Mouse (Mus musculus) neural tube, embryonic 14.5 days (tissue): ENCODE measurements around the gene Dpp9. TPM values are rescaled to one million over a fixed set of nuclear protein-coding genes. Genes with fewer than 3 reads are reported as not detected.

Experiments used
- ATAC-seq: fragments of 200-750 bp; cut with Nextera tagmentation; 2 replicates; pipeline ENCODE4 v1.8.0; 2017; ENCODE audit warnings: low read depth, mild to moderate bottlenecking, moderate TSS enrichment, moderate library complexity
- H3K27ac ChIP-seq: fragments of 300-500 bp; sonication (generic); 2 replicates; pipeline ENCODE4 v1.5.1; 2014; ENCODE audit warnings: low read depth, mild to moderate bottlenecking, control low read depth, low read length, moderate library complexity, mixed read lengths
- H3K27me3 ChIP-seq: fragments of 300-500 bp; sonication (generic); 2 replicates; pipeline ENCODE4 v1.6.1; 2014; ENCODE audit warnings: low read length; ENCODE audit not compliant: control insufficient read depth, insufficient read depth
- H3K36me3 ChIP-seq: fragments of 300-500 bp; sonication (generic); 2 replicates; pipeline ENCODE4 v1.6.1; 2014; ENCODE audit warnings: low read length, mixed read lengths; ENCODE audit not compliant: control insufficient read depth, insufficient read depth
- H3K4me1 ChIP-seq: fragments of 300-500 bp; sonication (generic); 2 replicates; pipeline ENCODE4 v1.6.1; 2014; ENCODE audit warnings: low read length; ENCODE audit not compliant: control insufficient read depth, insufficient read depth
- H3K4me2 ChIP-seq: fragments of 300-500 bp; sonication (generic); 2 replicates; pipeline ENCODE4 v1.6.1; 2014; ENCODE audit warnings: mild to moderate bottlenecking, low read depth, low read length, control low read depth
- H3K4me3 ChIP-seq: fragments of 300-500 bp; sonication (generic); 2 replicates; pipeline ENCODE4 v1.5.1; 2014; ENCODE audit warnings: low read depth, low read length, control low read depth, mixed read lengths
- H3K9ac ChIP-seq: fragments of 300-500 bp; sonication (generic); replicated peaks from 2 replicates; pipeline ENCODE4 v1.6.1; 2014; ENCODE audit warnings: low read depth, mild to moderate bottlenecking, control low read depth, low read length, mixed read lengths
- H3K9me3 ChIP-seq: fragments of 300-500 bp; sonication (generic); 2 replicates; pipeline ENCODE4 v1.6.1; 2016; ENCODE audit warnings: low read length; ENCODE audit not compliant: control insufficient read depth
- WGBS: fragments of 180-500 bp; shearing (Covaris S2); extraction: QIAGEN DNeasy Blood & Tissue Kit; methylation state at CpG from one replicate; pipeline ENCODE4 v1.1.7; 2014; 5-methylcytosine and 5-hydroxymethylcytosine counted together
- polyA plus RNA-seq: library from polyadenylated mRNA; unstranded; fragments of >200 nt; fragmentation: Nextera tagmentation; extraction: Ambion mirVana; gene quantifications from 2 replicates; pipeline ENCODE4 v1.2.1, GENCODE M21; 2014

The Dpp9 gene
- polyA plus RNA-seq, 1 experiment from 2014 or later: 21.0 TPM

DNA sequence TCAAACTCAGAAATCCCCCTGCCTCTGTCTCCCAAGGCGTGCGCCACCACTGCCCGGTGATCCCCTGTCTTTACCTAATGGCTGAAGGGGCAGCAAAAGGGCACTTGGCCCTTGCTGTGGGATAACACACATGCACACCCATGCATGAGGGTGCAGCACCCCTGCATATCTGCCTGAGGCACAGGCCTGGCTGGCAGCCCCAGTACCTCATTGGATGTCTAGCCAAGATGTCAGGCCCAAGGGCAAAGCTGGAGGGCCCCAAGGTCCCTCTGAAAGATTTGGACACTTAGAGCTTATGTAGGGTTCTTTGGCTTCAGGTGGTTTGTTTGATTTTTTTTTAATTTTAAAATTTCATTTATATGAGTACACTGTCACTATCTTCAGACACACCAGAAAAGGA lies 43.3 kb downstream of the Dpp9 start:
- no peak overlapping the region for H3K4me2 ChIP-seq
- H3K4me3 ChIP-seq: no peak overlapping the region
- 100% methylated on average over 3 of the region's 3 CpGs for WGBS
- H3K4me1 ChIP-seq: no peaks in the 10 kb centered on the region
- no peaks in the 10 kb centered on the region for H3K27me3 ChIP-seq
- peaks cover 33% of the 10 kb centered on the region for H3K36me3 ChIP-seq
- no peaks in the 10 kb centered on the region for H3K9me3 ChIP-seq
- no peak overlapping the region for H3K9ac ChIP-seq
- no peak for ATAC-seq
- H3K27ac ChIP-seq: no peak overlapping the region

DNA sequence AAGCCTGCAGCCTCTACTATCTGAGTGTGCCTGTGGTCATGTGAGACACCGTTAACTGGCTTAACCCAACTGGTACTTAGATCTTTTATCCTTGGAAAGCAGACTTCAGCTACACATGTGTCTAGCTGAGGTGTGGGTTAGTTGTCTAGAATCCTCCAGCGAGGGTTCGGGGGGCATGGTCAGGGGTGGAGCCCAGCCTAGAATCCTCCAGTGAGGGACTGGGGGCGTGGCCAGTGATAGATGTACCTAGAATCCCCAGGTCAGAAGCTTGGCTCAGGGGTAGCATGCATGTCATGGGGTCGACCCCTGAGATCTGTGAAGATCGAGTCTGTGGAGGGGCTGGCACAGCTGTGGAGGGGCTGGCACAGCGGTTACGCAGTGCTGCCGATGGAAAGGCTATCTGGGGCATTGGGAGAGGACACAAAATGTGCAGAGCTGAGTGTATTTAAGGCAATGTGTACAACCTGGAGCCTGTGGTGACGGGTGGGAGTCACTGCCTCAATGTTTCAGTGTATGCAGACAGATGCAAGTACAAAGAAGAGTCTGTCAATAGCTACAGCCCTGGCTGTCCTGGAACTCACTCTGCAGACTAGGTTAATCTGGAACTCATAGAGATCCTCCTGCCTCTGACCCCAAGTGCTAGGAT lies 45.2 kb downstream of the Dpp9 start:
- no peak overlapping the region for H3K4me2 ChIP-seq
- ATAC-seq: no peak
- no peaks in the 10 kb centered on the region for H3K9me3 ChIP-seq
- H3K27ac ChIP-seq: no peak overlapping the region
- H3K4me3 ChIP-seq: no peak overlapping the region
- H3K27me3 ChIP-seq: no peaks in the 10 kb centered on the region
- no peaks in the 10 kb centered on the region for H3K4me1 ChIP-seq
- 58% methylated on average over 10 of the region's 10 CpGs for WGBS
- H3K36me3 ChIP-seq: peaks cover 20% of the 10 kb centered on the region
- no peak overlapping the region for H3K9ac ChIP-seq

- Histone ChIP-seq H3K4me2 (no peak overlapping the region), H3K4me3 (no peak overlapping the region), H3K27me3 (no peaks in the 10 kb centered on the region), H3K27ac (no peak overlapping the region), H3K4me1 (no peaks in the 10 kb centered on the region), H3K36me3 (peaks cover 8% of the 10 kb centered on the region; the same call in 1 of the 2 replicates), H3K9me3 (no peaks in the 10 kb centered on the region), H3K9ac (no peak overlapping the region)
- no peak for ATAC-seq
- 93% methylated on average over 17 of the region's 17 CpGs for WGBS
Observed at GRCm38 (mm10) chr17:56171881-56172280, 46.8 kb downstream of the Dpp9 start.

- H3K4me2 ChIP-seq: no peak overlapping the region
- WGBS: 77% methylated on average over 9 of the region's 9 CpGs
Observed at GRCm38 (mm10) chr17:56171456-56171855, 47.2 kb downstream of the Dpp9 start.

GRCm38 (mm10) chr17:56170636-56171035 lies 48.1 kb downstream of the Dpp9 start:
- Histone ChIP-seq H3K27me3 (no peaks in the 10 kb centered on the region), H3K4me3 (no peak overlapping the region), H3K9me3 (no peaks in the 10 kb centered on the region), H3K4me2 (no peak overlapping the region), H3K9ac (no peak overlapping the region), H3K4me1 (no peaks in the 10 kb centered on the region), H3K27ac (no peak overlapping the region; the same call in 1 of the 2 replicates), H3K36me3 (peaks cover 4% of the 10 kb centered on the region; the same call in 1 of the 2 replicates)
- ATAC-seq: peak; percentile 29; the same call in 1 of the 2 replicates
- WGBS: 13% methylated on average over 10 of the region's 10 CpGs

More at GRCm38 (mm10) chr17:56171456-56171855, 47.2 kb downstream of the Dpp9 start:
- Histone ChIP-seq H3K27ac (no peak overlapping the region), H3K36me3 (peaks cover 4% of the 10 kb centered on the region; the same call in 1 of the 2 replicates), H3K9ac (no peak overlapping the region), H3K4me3 (no peak overlapping the region), H3K9me3 (no peaks in the 10 kb centered on the region), H3K27me3 (no peaks in the 10 kb centered on the region), H3K4me1 (no peaks in the 10 kb centered on the region)
- no peak for ATAC-seq

DNA sequence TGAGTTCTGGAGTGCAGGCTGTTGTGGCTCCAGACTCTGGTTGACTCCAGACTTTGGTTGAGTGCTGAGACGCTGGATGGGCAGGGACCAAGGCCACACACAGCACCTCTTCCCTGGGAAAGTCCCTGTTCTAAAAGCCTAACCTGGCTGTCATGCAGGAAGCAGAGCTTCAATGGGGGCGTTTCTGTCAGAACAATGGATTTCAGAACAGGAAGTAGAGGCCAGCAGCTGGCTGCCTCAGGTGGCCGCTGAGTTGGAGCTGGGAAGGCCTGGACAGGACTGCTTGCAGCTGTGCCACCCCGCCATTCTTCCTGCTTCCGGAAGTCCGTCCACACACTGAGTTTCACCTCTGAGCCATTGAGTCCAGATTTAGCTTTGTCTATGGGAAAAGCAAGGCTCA lies 48.9 kb downstream of the Dpp9 start:
- Histone ChIP-seq H3K27ac (no peak overlapping the region), H3K4me1 (no peaks in the 10 kb centered on the region), H3K4me3 (no peak overlapping the region), H3K4me2 (no peak overlapping the region), H3K9ac (no peak overlapping the region), H3K36me3 (no peaks in the 10 kb centered on the region), H3K27me3 (no peaks in the 10 kb centered on the region), H3K9me3 (no peaks in the 10 kb centered on the region)
- no peak for ATAC-seq
- WGBS: 66% methylated on average over 6 of the region's 6 CpGs

DNA sequence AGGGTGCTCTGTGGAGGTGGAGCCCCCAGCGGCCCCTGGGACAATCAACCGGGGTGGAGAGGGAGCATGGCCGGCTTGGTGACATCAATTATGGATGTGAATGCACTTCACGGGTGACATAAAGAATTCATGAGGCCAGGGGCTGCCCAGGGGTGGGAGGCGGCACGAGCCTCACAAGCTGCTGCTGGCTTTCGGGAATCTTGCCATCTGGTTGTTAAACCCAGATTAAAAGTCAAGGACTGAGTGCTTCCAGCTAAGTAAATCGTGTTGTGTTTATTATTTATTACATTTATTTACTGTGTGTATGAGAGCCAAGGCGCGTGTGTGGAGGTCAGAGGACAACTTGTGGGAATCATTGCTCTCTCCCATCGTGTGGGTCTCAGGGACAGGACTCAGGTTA lies 53.0 kb downstream of the Dpp9 start:
- Histone ChIP-seq H3K4me3 (no peak overlapping the region), H3K27ac (0 out of 2 replicates have a peak overlapping the region, but pooled peaks have one; percentile 10), H3K4me2 (no peak overlapping the region)

DNA sequence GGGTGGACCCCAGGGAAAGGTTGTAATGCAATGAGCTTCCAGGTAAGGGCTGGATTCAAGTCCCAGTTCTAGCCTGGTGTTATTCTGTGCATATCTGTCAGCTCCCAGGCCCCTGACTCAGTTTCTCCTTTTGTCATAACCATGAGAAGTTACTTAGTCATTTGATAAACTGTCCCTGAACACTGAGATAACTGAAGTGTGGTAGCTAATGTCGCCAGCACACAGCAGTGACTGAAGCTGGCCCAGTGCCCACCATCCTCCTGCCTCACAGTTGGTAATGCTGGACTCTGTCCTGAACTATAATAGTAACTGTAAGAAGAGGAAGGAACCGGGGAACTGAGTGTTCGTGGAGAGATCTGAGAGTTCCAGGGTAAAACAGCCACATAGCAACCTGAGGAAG lies 54.2 kb downstream of the Dpp9 start:
- H3K4me1 ChIP-seq: peaks cover 10% of the 10 kb centered on the region
- no peak overlapping the region for H3K4me2 ChIP-seq
- WGBS: 81% methylated on average over 3 of the region's 3 CpGs
- no peak overlapping the region for H3K4me3 ChIP-seq
- no peak for ATAC-seq
- H3K9ac ChIP-seq: no peak overlapping the region
- H3K27ac ChIP-seq: no peak overlapping the region
- H3K27me3 ChIP-seq: no peaks in the 10 kb centered on the region
- H3K36me3 ChIP-seq: no peaks in the 10 kb centered on the region
- no peaks in the 10 kb centered on the region for H3K9me3 ChIP-seq

More for the DNA sequence above, 53.0 kb downstream of the Dpp9 start:
- no peaks in the 10 kb centered on the region for H3K9me3 ChIP-seq
- H3K9ac ChIP-seq: no peak overlapping the region
- WGBS: 18% methylated on average over 11 of the region's 11 CpGs
- no peaks in the 10 kb centered on the region for H3K36me3 ChIP-seq
- H3K27me3 ChIP-seq: no peaks in the 10 kb centered on the region
- H3K4me1 ChIP-seq: peaks cover 10% of the 10 kb centered on the region
- ATAC-seq: no peak

DNA sequence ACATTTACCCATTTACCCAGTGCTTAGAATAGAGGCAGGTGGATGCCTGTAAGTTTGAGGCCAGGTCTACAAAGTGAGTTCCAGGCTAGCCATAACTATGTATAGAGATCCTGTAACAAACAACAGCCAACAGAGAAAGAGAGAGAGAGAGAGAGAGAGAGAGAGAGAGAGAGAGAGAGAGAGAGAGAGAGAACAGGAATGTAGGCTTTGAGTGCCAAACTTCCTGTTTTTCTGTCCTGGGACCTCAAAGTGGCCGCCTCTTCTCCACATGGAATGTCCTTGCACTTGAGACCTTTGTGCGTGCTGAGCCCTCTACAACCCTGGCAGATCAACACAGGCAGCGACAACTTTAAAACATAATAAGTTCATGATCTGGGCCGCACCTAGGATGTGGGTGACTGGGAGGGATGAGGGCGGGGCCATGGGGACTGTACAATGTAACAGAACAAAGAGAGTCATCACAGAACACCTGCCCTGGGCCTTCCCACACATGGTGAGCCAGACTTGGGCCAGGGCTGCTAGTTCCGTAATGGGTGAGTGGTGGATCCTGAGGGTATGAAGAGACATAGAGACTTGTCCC lies 55.1 kb downstream of the Dpp9 start:
- Histone ChIP-seq H3K36me3 (no peaks in the 10 kb centered on the region), H3K9me3 (no peaks in the 10 kb centered on the region), H3K27me3 (no peaks in the 10 kb centered on the region), H3K4me2 (no peak overlapping the region), H3K27ac (no peak overlapping the region), H3K9ac (no peak overlapping the region), H3K4me3 (no peak overlapping the region), H3K4me1 (peaks cover 10% of the 10 kb centered on the region)
- no peak for ATAC-seq
- 83% methylated on average over 6 of the region's 6 CpGs for WGBS
